Comparison of ENCODE assay signal across 7 mouse cellular contexts in the genomic region with DNA sequence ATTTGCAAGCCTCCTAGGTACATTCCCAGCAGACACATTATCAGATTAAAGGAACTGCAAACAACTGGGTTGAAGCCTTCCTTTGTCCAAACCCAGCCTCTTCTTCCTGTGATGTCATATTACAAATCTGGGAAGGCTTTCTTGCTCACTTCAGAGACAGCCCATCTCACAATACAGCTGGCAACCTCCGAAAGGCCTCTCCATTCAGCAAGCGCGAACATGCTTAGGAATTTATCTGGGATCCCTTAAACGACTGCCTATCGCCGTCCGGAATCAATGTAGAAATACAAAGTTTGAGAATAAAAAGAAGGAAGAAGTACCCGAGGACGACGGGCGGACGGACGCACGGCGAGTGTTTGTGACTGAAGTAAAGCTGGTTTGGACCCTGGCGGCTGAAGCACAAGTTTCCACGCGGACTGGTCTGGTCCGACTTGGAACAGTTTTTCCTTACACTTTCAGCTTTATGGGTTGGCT. TPM values are rescaled to one million over a fixed set of nuclear protein-coding genes. Genes with fewer than 3 reads are reported as not detected.
A peak's percentile ranks its signal among the peaks of the same experiment; 100 is the strongest.
DNase-seq lines count a peak whose midpoint lies in the region; ATAC-seq lines count a peak whose summit lies in the region.

Gene Lpar6, plus strand, starts transcription at position 48 of the 474 bp plus-strand sequence.

- peak; percentile 77 for ATAC-seq in forebrain, embryonic 16.5 days
- ATAC-seq in hindbrain, embryonic 13.5 days (ENCODE audit: low FRiP score) = peak; percentile 82
- peak; percentile 87 for ATAC-seq in limb, embryonic 13.5 days (ENCODE audit: low FRiP score, low read depth)
- peak; percentile 87 for ATAC-seq in midbrain, embryonic 13.5 days
- ATAC-seq in stomach, embryonic 16.5 days (ENCODE audit: insufficient read depth, low FRiP score) = peak; percentile 90

- peak; percentile 79 for DNase-seq in MN1 (ENCODE audit: low spot score)
- DNase-seq in adrenal gland, postnatal 25 days = peak; percentile 46

- H3K4me3 ChIP-seq in forebrain, embryonic 16.5 days (replicated peaks; ENCODE audit: low read length) = peak within 1 kb of the TSS; percentile 54
- H3K4me3 ChIP-seq in hindbrain, embryonic 13.5 days = peak within 1 kb of the TSS; percentile 50
- peak within 1 kb of the TSS; percentile 62 for H3K4me3 ChIP-seq in limb, embryonic 13.5 days
- peak within 1 kb of the TSS; percentile 55 for H3K4me3 ChIP-seq in midbrain, embryonic 13.5 days (replicated peaks)
- peak within 1 kb of the TSS; percentile 63 for H3K4me3 ChIP-seq in stomach, embryonic 16.5 days (replicated peaks; ENCODE audit: low read length)

- peak within 1 kb of the TSS; percentile 54 for H3K9ac ChIP-seq in forebrain, embryonic 16.5 days (replicated peaks; ENCODE audit: low read depth, low read length)
- peak within 1 kb of the TSS; percentile 62 for H3K9ac ChIP-seq in hindbrain, embryonic 13.5 days
- peak within 1 kb of the TSS; percentile 80 for H3K9ac ChIP-seq in limb, embryonic 13.5 days
- peak within 1 kb of the TSS; percentile 78 for H3K9ac ChIP-seq in midbrain, embryonic 13.5 days (replicated peaks)
- H3K9ac ChIP-seq in stomach, embryonic 16.5 days (ENCODE audit: low read length) = peak within 1 kb of the TSS; percentile 79

- H3K4me2 ChIP-seq in forebrain, embryonic 16.5 days (ENCODE audit: low read length) = peak within 1 kb of the TSS; percentile 74
- peak within 1 kb of the TSS; percentile 56 for H3K4me2 ChIP-seq in hindbrain, embryonic 13.5 days
- H3K4me2 ChIP-seq in limb, embryonic 13.5 days (replicated peaks) = peak within 1 kb of the TSS; percentile 64
- H3K4me2 ChIP-seq in midbrain, embryonic 13.5 days (replicated peaks) = peak within 1 kb of the TSS; percentile 61
- peak within 1 kb of the TSS; percentile 62 for H3K4me2 ChIP-seq in stomach, embryonic 16.5 days (ENCODE audit: low read depth, low read length)

- H3K27ac ChIP-seq in forebrain, embryonic 16.5 days (ENCODE audit: low read length) = peak within 1 kb of the TSS; percentile 80
- H3K27ac ChIP-seq in hindbrain, embryonic 13.5 days = peak within 1 kb of the TSS; percentile 90
- H3K27ac ChIP-seq in limb, embryonic 13.5 days = peak within 1 kb of the TSS; percentile 92
- H3K27ac ChIP-seq in midbrain, embryonic 13.5 days = peak within 1 kb of the TSS; percentile 87
- peak within 1 kb of the TSS; percentile 98 for H3K27ac ChIP-seq in stomach, embryonic 16.5 days (ENCODE audit: low read length)

- H3K36me3 ChIP-seq in forebrain, embryonic 16.5 days (ENCODE audit: control insufficient read depth, insufficient read depth) = 0 out of 2 replicates have a peak, but pooled peaks cover 2% of the 10 kb centered on the region
- no peaks in the 10 kb centered on the region for H3K36me3 ChIP-seq in hindbrain, embryonic 13.5 days
- H3K36me3 ChIP-seq in limb, embryonic 13.5 days = peaks cover 6% of the 10 kb centered on the region; the same call in 1 of the 2 replicates
- peaks cover 5% of the 10 kb centered on the region; the same call in 1 of the 2 replicates for H3K36me3 ChIP-seq in midbrain, embryonic 13.5 days
- H3K36me3 ChIP-seq in stomach, embryonic 16.5 days (ENCODE audit: control insufficient read depth, insufficient read depth, low read length) = no peaks in the 10 kb centered on the region

- H3K4me1 ChIP-seq in forebrain, embryonic 16.5 days (replicated peaks; ENCODE audit: control insufficient read depth, insufficient read depth, low read length) = peaks cover 7% of the 10 kb centered on the region
- peaks cover 19% of the 10 kb centered on the region for H3K4me1 ChIP-seq in hindbrain, embryonic 13.5 days (replicated peaks)
- H3K4me1 ChIP-seq in limb, embryonic 13.5 days = peaks cover 17% of the 10 kb centered on the region
- peaks cover 23% of the 10 kb centered on the region for H3K4me1 ChIP-seq in midbrain, embryonic 13.5 days (replicated peaks)
- H3K4me1 ChIP-seq in stomach, embryonic 16.5 days (ENCODE audit: control insufficient read depth, insufficient read depth, low read length) = peaks cover 18% of the 10 kb centered on the region

- WGBS in forebrain, embryonic 16.5 days = under 1% methylated on average over 19 of the region's 19 CpGs
- under 1% methylated on average over 19 of the region's 19 CpGs for WGBS in hindbrain, embryonic 13.5 days
- under 1% methylated on average over 19 of the region's 19 CpGs for WGBS in limb, embryonic 13.5 days
- under 1% methylated on average over 19 of the region's 19 CpGs for WGBS in midbrain, embryonic 13.5 days
- WGBS in stomach, embryonic 16.5 days = under 1% methylated on average over 19 of the region's 19 CpGs

- H3K27me3 ChIP-seq in forebrain, embryonic 16.5 days (replicated peaks; ENCODE audit: control insufficient read depth, insufficient read depth, low read length) = no peaks in the 10 kb centered on the region
- H3K27me3 ChIP-seq in hindbrain, embryonic 13.5 days = no peaks in the 10 kb centered on the region
- H3K27me3 ChIP-seq in limb, embryonic 13.5 days = no peaks in the 10 kb centered on the region
- H3K27me3 ChIP-seq in midbrain, embryonic 13.5 days = no peaks in the 10 kb centered on the region
- H3K27me3 ChIP-seq in stomach, embryonic 16.5 days (ENCODE audit: control insufficient read depth, insufficient read depth, low read length) = no peaks in the 10 kb centered on the region

- H3K9me3 ChIP-seq in forebrain, embryonic 16.5 days (ENCODE audit: control insufficient read depth, low read length) = no peaks in the 10 kb centered on the region
- no peaks in the 10 kb centered on the region for H3K9me3 ChIP-seq in hindbrain, embryonic 13.5 days
- H3K9me3 ChIP-seq in limb, embryonic 13.5 days = no peaks in the 10 kb centered on the region
- H3K9me3 ChIP-seq in midbrain, embryonic 13.5 days = no peaks in the 10 kb centered on the region
- H3K9me3 ChIP-seq in stomach, embryonic 16.5 days (replicated peaks; ENCODE audit: control insufficient read depth, low read length) = no peaks in the 10 kb centered on the region

RNA-seq across cellular contexts. Expression of gene Lpar6, which starts in this region (rescaled TPM):
- total RNA-seq in adrenal gland, postnatal 25 days (2021) = 5.0 and 5.5 TPM in 2 replicates
- polyA plus RNA-seq in forebrain, embryonic 16.5 days (2015; fragmentation: Nextera tagmentation; extraction: Ambion mirVana) = 3.9 and 5.0 TPM in 2 replicates
- 6.8 and 7.0 TPM in 2 replicates for polyA plus RNA-seq in hindbrain, embryonic 13.5 days (2015; fragmentation: Nextera tagmentation; extraction: Ambion mirVana)
- 13.9 and 15.6 TPM in 2 replicates for polyA plus RNA-seq in limb, embryonic 13.5 days (2015; fragmentation: Nextera tagmentation; extraction: Ambion mirVana)
- polyA plus RNA-seq in midbrain, embryonic 13.5 days (2015; fragmentation: Nextera tagmentation; extraction: Ambion mirVana) = 7.4 and 8.6 TPM in 2 replicates
- 13.2 and 13.8 TPM in 2 replicates for polyA plus RNA-seq in stomach, embryonic 16.5 days (2015; fragmentation: Nextera tagmentation; extraction: Ambion mirVana)

Comparison
In these comparisons a context has a peak if more than half of its experiments do, and no peak if none do; other contexts are left out.
1. Peak in every context shown above with its lines: DNase-seq, ATAC-seq, H3K4me3 ChIP-seq and H3K27ac ChIP-seq.